ENCODE assay signal across 11 mouse cellular contexts in the genomic region with DNA sequence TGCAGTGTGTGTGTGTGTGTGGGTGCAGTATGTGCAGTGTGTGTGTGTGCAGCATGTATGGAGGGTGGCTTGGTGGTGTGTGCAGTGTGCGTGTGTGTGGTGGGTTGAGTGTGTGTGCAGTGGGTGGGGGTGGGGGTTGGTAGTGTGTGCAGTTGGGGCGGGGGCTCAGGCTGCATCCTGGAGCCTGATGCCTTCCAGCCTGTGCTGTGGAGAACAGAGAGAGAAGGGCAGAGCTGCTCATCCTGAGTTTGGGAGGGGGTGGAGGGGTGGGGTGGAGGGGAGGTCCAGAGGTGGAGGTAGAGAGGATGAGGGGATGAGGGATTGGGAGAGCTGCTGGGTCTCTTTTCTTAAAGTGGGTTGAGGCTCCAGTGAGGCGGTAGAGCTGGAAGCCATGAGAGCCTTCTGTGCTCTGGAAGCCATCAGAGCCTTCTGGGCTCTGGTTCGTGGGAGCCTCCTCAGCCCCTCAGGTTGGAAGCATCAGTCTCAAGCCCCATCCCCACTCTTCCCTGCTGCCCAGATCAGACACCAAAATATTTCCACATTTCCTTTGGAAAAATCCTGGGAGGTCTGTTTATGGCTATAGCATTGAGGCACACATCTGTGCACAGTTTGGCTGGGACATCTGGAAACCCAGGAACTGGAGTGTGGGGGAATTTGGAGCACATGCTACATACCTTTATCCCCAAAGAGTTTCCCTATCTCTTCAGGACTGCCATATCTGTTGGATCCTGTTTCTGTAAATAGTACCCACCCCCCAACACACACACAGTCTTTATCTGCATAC. TPM values are rescaled to one million over a fixed set of nuclear protein-coding genes. Genes with fewer than 3 reads are reported as not detected.
DNase-seq lines count a peak whose midpoint lies in the region; ATAC-seq lines count a peak whose summit lies in the region.
"Had no signal": no experiment of that assay in that cellular context is flagged by ENCODE, and none has a peak within 500 bp of the region (broad histone marks: within the 10 kb centered on the region; RNA-seq: fewer than 3 reads in every experiment).

No protein-coding gene starts in this region.

- H3K4me3 ChIP-seq in heart, embryonic 15.5 days, result no peak overlapping the region
- no peak overlapping the region for H3K4me3 ChIP-seq in embryonic facial prominence, embryonic 15.5 days (replicated peaks)
- H3K4me3 ChIP-seq in liver, embryonic 13.5 days (replicated peaks), result no peak overlapping the region
- H3K4me3 ChIP-seq: midbrain, embryonic 15.5 days had no signal

- no peak overlapping the region for H3K4me2 ChIP-seq in heart, embryonic 15.5 days
- peak overlapping the region; percentile 19 for H3K4me2 ChIP-seq in embryonic facial prominence, embryonic 15.5 days (replicated peaks)
- no peak overlapping the region for H3K4me2 ChIP-seq in liver, embryonic 13.5 days
- H3K4me2 ChIP-seq: midbrain, embryonic 15.5 days had no signal

- ATAC-seq in heart, embryonic 15.5 days (replicated peaks; ENCODE audit: insufficient number of reproducible peaks, insufficient read depth, low FRiP score, low read depth), result no peak
- ATAC-seq in embryonic facial prominence, embryonic 15.5 days (ENCODE audit: insufficient number of reproducible peaks, low FRiP score, low TSS enrichment, low read depth), result peak; percentile 74
- 0 out of 2 replicates have a peak, but pooled peaks have one; percentile 1 for ATAC-seq in liver, embryonic 13.5 days (ENCODE audit: low read depth)
- ATAC-seq: midbrain, embryonic 15.5 days had no signal

- H3K9ac ChIP-seq in heart, embryonic 15.5 days, result no peak overlapping the region
- no peak overlapping the region for H3K9ac ChIP-seq in embryonic facial prominence, embryonic 15.5 days
- H3K9ac ChIP-seq in liver, embryonic 13.5 days, result no peak overlapping the region
- H3K9ac ChIP-seq: midbrain, embryonic 15.5 days had no signal

- peaks cover 21% of the 10 kb centered on the region for H3K4me1 ChIP-seq in heart, embryonic 15.5 days (replicated peaks)
- peaks cover 58% of the 10 kb centered on the region for H3K4me1 ChIP-seq in embryonic facial prominence, embryonic 15.5 days
- peaks cover 55% of the 10 kb centered on the region for H3K4me1 ChIP-seq in liver, embryonic 13.5 days (replicated peaks)
- H3K4me1 ChIP-seq: midbrain, embryonic 15.5 days had no signal

- 44% methylated on average over 4 of the region's 4 CpGs for WGBS in heart, embryonic 15.5 days
- WGBS in embryonic facial prominence, embryonic 15.5 days, result 23% methylated on average over 4 of the region's 4 CpGs
- 75% methylated on average over 4 of the region's 4 CpGs for WGBS in liver, embryonic 13.5 days (ENCODE audit: insufficient replicate concordance)

- H3K27me3 ChIP-seq in heart, embryonic 15.5 days, result no peaks in the 10 kb centered on the region
- no peaks in the 10 kb centered on the region for H3K27me3 ChIP-seq in embryonic facial prominence, embryonic 15.5 days
- no peaks in the 10 kb centered on the region for H3K27me3 ChIP-seq in liver, embryonic 13.5 days
- H3K27me3 ChIP-seq: midbrain, embryonic 15.5 days had no signal

- peak overlapping the region; percentile 25; the same call in 1 of the 2 replicates for H3K27ac ChIP-seq in heart, embryonic 15.5 days
- peak overlapping the region; percentile 93 for H3K27ac ChIP-seq in embryonic facial prominence, embryonic 15.5 days (replicated peaks)
- H3K27ac ChIP-seq in liver, embryonic 13.5 days, result peak overlapping the region; percentile 70
- H3K27ac ChIP-seq: midbrain, embryonic 15.5 days had no signal

- no peaks in the 10 kb centered on the region for H3K36me3 ChIP-seq in heart, embryonic 15.5 days
- H3K36me3 ChIP-seq in embryonic facial prominence, embryonic 15.5 days, result no peaks in the 10 kb centered on the region
- no peaks in the 10 kb centered on the region for H3K36me3 ChIP-seq in liver, embryonic 13.5 days
- H3K36me3 ChIP-seq: midbrain, embryonic 15.5 days had no signal

- no peak for DNase-seq in heart, postnatal 25 days (ENCODE audit: low spot score)
- peak; percentile 88 for DNase-seq in 3T3-L1 (ENCODE audit: low read depth, low spot score)
- DNase-seq in liver, embryonic 13.5 days, result no peak
- no peak for DNase-seq in frontal cortex, adult 2 months (ENCODE audit: extremely low spot score in 1 of 2, low spot score in 1 of 2)
- no peak for DNase-seq in spleen, postnatal 4 days (ENCODE audit: low spot score in 2 of 2)
- no peak for DNase-seq in ovary, adult 18-20 months (ENCODE audit: low spot score)
- DNase-seq: cerebellum, adult 11 months; right cerebral cortex, postnatal 25 days had no signal

- intact Hi-C loops in heart, postnatal 25 days (cut with DNase I), result loop anchor here (1.0 kb wide), 1 partner anchor 12 kb away; no protein-coding TSS in a partner anchor

- H3K9me3 ChIP-seq in heart, embryonic 15.5 days (replicated peaks), result no peaks in the 10 kb centered on the region
- H3K9me3 ChIP-seq in embryonic facial prominence, embryonic 15.5 days (replicated peaks), result no peaks in the 10 kb centered on the region
- no peaks in the 10 kb centered on the region for H3K9me3 ChIP-seq in liver, embryonic 13.5 days (replicated peaks)
- H3K9me3 ChIP-seq: midbrain, embryonic 15.5 days had no signal

RNA-seq across cellular contexts. Expression of gene Oaf, which starts 21.6 kb away (rescaled TPM):
- polyA plus RNA-seq in heart, embryonic 15.5 days (2015; fragmentation: Nextera tagmentation; extraction: Ambion mirVana), result 22.8 and 31.2 TPM in 2 replicates
- total RNA-seq in heart, postnatal 25 days (2021), result 10 to 100 TPM in 1 of 2 experiments, 1 to 10 TPM in 1; 9.4 to 14.8 TPM
- polyA plus RNA-seq in embryonic facial prominence, embryonic 15.5 days (2015; fragmentation: Nextera tagmentation; extraction: Ambion mirVana), result 91.2 and 96.9 TPM in 2 replicates
- 27.4 and 29.3 TPM in 2 replicates for polyA plus RNA-seq in liver, embryonic 13.5 days (2015; fragmentation: Nextera tagmentation; extraction: Ambion mirVana)
- 23.9 and 27.8 TPM in 2 replicates for polyA plus RNA-seq in frontal cortex, adult 2 months (2012; rRNA removed)

RNA-seq across cellular contexts. Expression of gene Trim29, which starts 49.3 kb away (rescaled TPM):
- 0.78 and 10.6 TPM in 2 replicates for polyA plus RNA-seq in heart, embryonic 15.5 days (2015; fragmentation: Nextera tagmentation; extraction: Ambion mirVana)
- under 1 TPM in 1 of 2 experiments, not detected in 1; 0.10 TPM for total RNA-seq in heart, postnatal 25 days (2021)
- 131 and 142 TPM in 2 replicates for polyA plus RNA-seq in embryonic facial prominence, embryonic 15.5 days (2015; fragmentation: Nextera tagmentation; extraction: Ambion mirVana)
- 0.09 and 0.10 TPM in 2 replicates for polyA plus RNA-seq in liver, embryonic 13.5 days (2015; fragmentation: Nextera tagmentation; extraction: Ambion mirVana)
- 0.19 and 0.36 TPM in 2 replicates for polyA plus RNA-seq in frontal cortex, adult 2 months (2012; rRNA removed)

RNA-seq across cellular contexts. Expression of gene Pou2f3, which starts 51.1 kb away (rescaled TPM):
- 0.11 and 0.18 TPM in 2 replicates for polyA plus RNA-seq in heart, embryonic 15.5 days (2015; fragmentation: Nextera tagmentation; extraction: Ambion mirVana)
- total RNA-seq in heart, postnatal 25 days (2021), result under 1 TPM in 1 of 2 experiments, not detected in 1; 0.11 TPM
- 11.2 and 12.7 TPM in 2 replicates for polyA plus RNA-seq in embryonic facial prominence, embryonic 15.5 days (2015; fragmentation: Nextera tagmentation; extraction: Ambion mirVana)
- polyA plus RNA-seq in liver, embryonic 13.5 days (2015; fragmentation: Nextera tagmentation; extraction: Ambion mirVana), result not detected in 2 replicates
- polyA plus RNA-seq in frontal cortex, adult 2 months (2012; rRNA removed), result 0.17 and 0.26 TPM in 2 replicates

Comparison
In these comparisons a context has a peak if more than half of its experiments do, and no peak if none do; other contexts are left out.
1. H3K27ac ChIP-seq: peak in every context shown above with its lines; median percentile 93 in embryonic facial prominence, embryonic 15.5 days; 70 in liver, embryonic 13.5 days; 25 in heart, embryonic 15.5 days.
2. RNA of gene Trim29, which starts 49.3 kb away (polyA plus RNA-seq): 131 to 142 TPM in embryonic facial prominence, embryonic 15.5 days; 0.78 to 10.6 TPM in heart, embryonic 15.5 days, 0.19 to 0.36 TPM in frontal cortex, adult 2 months and 0.09 to 0.10 TPM in liver, embryonic 13.5 days; every median in the first group is over 10 times any median in the second.